Mouse (Mus musculus): Measurements from ENCODE around the gene Fmn2.

Gene Fmn2

GRCm38 (mm10) chr1:174501661-174502030 is at the start of gene Fmn2:
Gene Fmn2 (plus strand): TSS chr1:174501825.
- peak; percentile 81 to 82 for DNase-seq (ENCODE audit: low spot score in 2 of 2)

DNA sequence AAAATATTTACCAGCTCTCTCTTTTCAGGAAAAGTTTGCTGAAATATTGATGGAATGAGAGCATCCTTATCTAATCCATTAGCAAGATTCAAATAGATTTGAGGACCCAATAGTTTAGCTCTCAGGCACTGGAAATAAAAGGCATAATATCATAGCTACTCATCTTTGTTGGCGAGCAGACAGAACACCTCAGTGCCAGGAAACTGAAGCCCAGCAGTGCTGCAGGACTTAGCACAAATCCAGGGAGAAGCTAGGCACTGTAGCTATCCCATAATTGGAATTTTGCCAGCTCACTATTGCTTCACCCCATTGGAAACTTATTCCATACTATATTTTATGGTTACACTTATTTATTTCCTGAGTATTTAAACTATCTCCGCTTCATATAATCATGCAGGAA is 46.5 kb upstream of the Fmn2 start:
- no peak for DNase-seq (ENCODE audit: low spot score in 2 of 2)

GRCm38 (mm10) chr1:174465385-174465784 is 36.2 kb upstream of the Fmn2 start:
- DNase-seq (ENCODE audit: low spot score in 2 of 2) = no peak

GRCm38 (mm10) chr1:174466240-174466639 is 35.4 kb upstream of the Fmn2 start:
- DNase-seq (ENCODE audit: low spot score in 2 of 2) = no peak

DNA sequence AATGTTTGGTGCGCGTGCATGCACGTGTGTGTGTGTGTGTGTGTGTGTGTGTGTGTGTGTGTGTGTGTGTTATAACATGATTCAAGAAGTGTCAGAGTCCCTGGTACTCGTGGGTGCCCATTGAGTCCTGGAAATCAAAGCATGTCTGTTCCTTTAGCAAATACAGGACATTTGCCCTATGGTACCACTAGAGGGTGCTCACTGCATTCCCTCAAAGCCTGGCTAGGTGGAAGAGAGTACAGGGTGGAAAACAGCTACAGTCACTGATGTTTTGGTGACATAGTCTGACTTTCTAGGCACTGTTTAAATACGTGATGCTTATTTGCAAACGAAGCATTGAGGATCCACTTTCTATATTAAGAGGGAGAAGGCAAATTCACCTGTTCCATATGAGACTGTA is 31.9 kb upstream of the Fmn2 start:
- peak; percentile 18 to 22 for DNase-seq (ENCODE audit: low spot score in 2 of 2)

DNA sequence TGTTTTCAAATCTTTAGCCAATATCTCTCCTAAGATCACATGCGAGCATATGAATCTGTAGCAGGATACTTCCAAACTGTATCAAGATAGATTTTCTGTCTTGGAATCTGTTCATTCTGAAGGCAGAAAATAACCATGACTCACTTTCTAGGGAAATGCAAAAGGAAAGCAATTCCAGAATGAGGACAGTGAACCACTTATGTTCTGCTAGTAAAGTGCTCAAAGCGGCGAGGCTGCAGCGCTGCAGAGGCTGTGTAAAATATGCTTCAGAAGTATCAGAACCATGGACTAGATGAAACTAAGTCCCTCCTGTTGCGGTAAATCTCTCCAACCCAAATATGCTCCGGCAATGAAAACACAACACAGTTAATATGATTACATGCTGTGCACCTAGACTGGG is 19.1 kb upstream of the Fmn2 start:
- DNase-seq (ENCODE audit: low spot score in 2 of 2) = peak; percentile 9 to 51

DNA sequence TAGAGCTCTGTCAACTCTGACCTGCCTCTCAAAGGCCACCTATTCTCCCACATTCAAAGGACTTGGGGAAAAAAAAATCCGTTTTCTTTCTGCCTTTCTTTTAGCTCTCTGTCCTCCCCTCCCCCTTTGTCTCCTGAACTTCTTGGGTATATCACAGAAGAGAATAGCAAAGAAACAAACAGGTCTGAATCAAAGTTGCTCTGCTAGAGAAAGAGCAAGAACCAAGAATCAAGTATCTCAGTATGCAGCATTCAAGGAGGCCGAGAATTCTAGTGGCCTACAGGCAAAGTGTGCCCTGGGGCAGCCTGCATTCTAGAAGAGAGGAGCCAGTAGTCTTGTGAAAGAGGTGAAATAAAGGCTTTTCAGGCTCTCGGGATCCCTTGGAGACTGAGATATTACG is 1.6 kb upstream of the Fmn2 start:
- no peak for DNase-seq (ENCODE audit: low spot score in 2 of 2)

DNA sequence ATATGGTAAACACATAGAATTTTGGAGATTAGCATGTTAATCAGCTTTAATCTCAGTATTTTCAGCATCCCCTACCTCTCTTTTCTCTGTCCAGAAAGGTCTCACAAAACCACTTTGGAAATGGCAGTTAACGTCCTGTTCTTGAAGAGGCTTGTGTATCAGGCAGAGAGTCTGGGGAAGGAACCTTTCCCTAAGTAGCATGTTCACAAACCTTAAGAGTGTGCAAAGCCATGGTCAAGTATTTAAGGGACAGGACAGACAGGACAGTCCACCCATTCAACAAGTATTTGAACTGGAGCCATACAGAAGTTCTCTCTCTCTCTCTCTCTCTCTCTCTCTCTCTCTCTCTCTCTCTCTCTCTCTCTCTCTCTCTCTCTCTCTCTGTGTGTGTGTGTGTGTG is 614 bp upstream of the Fmn2 start:
- no peak for DNase-seq (ENCODE audit: low spot score in 2 of 2)

- DNase-seq (ENCODE audit: low spot score in 2 of 2) = peak; percentile 70 to 71
Observed at GRCm38 (mm10) chr1:174502031-174502845, 613 bp downstream of the Fmn2 start.

DNA sequence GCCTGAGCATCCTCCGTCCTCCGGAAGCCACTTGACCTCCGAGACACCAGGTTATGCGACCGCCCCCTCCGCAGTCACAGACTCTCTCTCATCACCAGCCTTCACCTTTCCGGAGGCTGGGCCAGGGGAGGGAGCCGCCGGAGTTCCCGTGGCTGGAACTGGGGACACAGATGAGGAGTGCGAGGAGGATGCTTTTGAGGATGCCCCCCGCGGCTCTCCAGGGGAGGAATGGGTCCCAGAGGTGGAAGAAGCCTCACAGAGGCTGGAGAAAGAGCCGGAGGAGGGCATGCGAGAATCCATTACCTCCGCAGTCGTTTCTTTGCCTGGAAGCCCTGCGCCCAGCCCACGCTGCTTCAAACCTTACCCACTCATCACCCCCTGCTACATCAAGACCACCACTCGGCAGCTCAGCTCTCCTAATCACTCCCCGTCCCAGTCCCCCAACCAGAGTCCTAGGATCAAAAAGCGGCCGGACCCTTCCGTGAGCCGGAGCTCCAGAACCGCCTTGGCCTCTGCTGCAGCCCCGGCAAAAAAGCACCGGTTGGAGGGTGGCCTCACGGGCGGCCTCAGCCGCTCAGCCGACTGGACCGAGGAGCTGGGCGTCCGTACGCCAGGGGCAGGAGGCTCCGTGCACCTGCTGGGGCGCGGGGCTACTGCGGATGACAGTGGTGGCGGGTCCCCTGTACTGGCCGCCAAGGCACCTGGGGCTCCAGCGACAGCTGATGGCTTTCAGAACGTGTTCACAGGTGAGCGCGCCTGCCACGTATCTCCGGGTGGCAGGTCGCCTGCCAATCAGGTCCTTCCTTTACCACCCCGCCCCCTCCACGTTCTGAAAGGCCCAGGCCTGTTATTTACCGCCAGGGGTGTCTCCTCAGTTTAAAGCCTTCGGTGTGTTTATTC is 1.5 kb downstream of the Fmn2 start:
- DNase-seq (ENCODE audit: low spot score in 2 of 2) = peak; percentile 63 to 68

GRCm38 (mm10) chr1:174508571-174509110 is 7.0 kb downstream of the Fmn2 start:
- DNase-seq (ENCODE audit: low spot score in 2 of 2) = no peak

GRCm38 (mm10) chr1:174513419-174513818 is 11.8 kb downstream of the Fmn2 start:
- DNase-seq (ENCODE audit: low spot score in 2 of 2) = peak in 1 of 2 experiments; percentile 23

DNA sequence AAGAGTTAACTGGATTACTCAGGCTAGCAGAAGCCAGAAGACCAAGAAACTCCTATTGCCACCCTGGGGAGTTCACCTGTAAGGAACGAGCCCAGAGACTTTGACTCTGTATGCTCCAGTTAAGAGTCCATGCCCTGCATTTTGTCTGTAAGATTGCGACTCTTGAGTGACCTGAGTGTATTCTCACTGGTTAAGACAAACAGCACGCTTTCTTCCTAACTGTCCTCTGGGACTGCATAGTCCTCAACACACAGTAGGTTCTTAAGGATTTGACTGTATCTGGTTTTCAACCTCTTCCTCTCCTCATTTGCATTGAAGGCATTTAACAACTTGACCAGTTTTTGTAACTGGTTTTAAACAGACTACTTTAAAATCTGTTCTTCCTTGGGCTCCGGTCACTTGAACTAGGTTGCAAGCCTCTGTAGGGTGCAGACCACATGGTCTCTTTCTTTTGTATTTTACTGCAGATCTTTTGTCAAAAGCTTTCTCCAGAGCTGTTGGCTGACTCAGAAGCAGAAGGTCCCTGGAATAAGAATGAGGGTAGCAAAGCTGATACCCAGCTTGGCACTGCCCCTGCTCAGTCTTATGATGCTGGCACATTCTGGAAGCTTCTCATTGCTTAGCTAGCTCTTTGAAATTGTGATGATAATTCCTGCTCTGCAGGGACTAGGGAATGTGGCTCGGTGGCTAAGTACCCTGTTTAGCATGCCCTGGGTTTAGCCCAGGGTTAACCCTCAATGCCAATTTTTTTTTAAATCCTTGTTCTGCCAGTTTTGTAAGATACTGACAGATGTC is 20.5 kb downstream of the Fmn2 start:
- peak; percentile 44 to 46 for DNase-seq (ENCODE audit: low spot score in 2 of 2)

DNA sequence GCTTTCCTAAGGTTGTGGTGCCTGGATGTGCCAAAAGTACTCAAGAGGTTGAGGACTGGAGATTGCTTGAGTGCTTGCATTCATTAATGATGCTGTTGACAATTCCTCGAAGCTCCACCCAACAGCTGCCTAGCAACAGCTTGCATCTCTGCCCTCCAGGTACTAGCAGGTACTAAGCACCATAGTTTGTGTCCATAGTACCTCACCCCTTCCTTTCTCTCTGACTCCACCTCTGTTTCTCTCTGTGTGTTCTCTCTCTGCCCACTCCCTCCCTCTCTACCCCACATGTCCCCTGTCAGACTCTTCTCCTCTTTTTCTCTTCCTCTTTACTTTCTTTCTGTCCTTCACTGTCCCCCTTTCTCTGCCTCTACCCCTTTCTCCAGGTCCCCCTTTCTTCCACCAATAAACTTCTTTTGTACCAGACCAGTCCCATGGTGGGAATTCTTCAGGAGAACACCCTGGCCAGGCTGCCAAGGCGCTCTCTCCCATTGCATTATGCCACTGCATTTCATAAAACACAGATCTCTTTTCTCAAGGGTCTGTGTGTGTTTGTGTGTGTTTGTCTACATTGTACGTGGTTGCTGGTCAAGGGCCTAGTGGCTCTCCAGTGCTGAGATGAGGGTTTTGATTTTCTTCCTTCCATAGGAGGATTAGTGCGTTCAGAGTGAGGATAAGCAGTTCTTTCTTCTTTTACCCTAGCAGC is 21.3 kb downstream of the Fmn2 start:
- DNase-seq (ENCODE audit: low spot score in 2 of 2) = no peak

GRCm38 (mm10) chr1:174523512-174523828 is 21.8 kb downstream of the Fmn2 start:
- DNase-seq (ENCODE audit: low spot score in 2 of 2) = no peak

- DNase-seq (ENCODE audit: low spot score in 2 of 2) = no peak
Observed at GRCm38 (mm10) chr1:174536742-174537453, 35.3 kb downstream of the Fmn2 start.

GRCm38 (mm10) chr1:174537491-174537890 is 35.9 kb downstream of the Fmn2 start:
- DNase-seq (ENCODE audit: low spot score in 2 of 2) = no peak

GRCm38 (mm10) chr1:174548291-174548690 is 46.7 kb downstream of the Fmn2 start:
- peak in 1 of 2 experiments; percentile 15 for DNase-seq (ENCODE audit: low spot score in 2 of 2)

GRCm38 (mm10) chr1:174553272-174554007 is 51.8 kb downstream of the Fmn2 start:
- no peak for DNase-seq (ENCODE audit: low spot score in 2 of 2)

DNA sequence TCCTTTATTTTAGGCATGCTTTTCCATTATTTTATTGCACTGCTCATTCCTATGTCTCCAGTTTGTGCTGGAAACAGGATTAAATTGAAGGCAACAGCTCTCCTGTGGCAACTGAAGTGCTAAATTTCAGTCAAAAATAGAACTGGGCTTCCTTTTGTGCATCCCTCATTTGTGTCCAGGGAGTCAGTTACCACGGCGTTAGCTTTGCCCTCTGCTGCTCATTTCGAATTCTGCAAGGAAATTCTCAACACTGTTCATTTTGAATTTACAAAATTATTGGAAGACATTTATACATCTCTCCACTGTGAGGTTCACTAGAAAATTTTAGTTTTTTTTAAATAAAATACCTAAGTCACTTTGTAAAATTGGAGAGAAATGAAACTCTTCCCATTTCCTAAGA is 53.8 kb downstream of the Fmn2 start:
- no peak for DNase-seq (ENCODE audit: low spot score in 2 of 2)
